Mouse (Mus musculus) cerebellum, adult 2 months (tissue): Measurements from ENCODE around the gene Med16. TPM values are rescaled to one million over a fixed set of nuclear protein-coding genes. Genes with fewer than 3 reads are reported as not detected.
A peak's percentile ranks its signal among the peaks of the same experiment; 100 is the strongest.

ENCODE experiments used
- DNase-seq, 2 experiments: peaks; one replicate each; pipeline ENCODE4 v3.0.0; 2021
- H3K27ac ChIP-seq: fragments of 200-500 bp; 2 replicates; pipeline ENCODE4 v1.5.1; 2012; ENCODE audit warnings: low read length, control low read depth, inconsistent platforms; ENCODE audit not compliant: insufficient read depth
- H3K27me3 ChIP-seq: fragments of 200-500 bp; 2 replicates; pipeline ENCODE4 v1.6.1; 2012; ENCODE audit warnings: inconsistent platforms, mild to moderate bottlenecking, low read length, moderate library complexity; ENCODE audit not compliant: control insufficient read depth, insufficient read depth
- H3K4me1 ChIP-seq: fragments of 200-500 bp; 2 replicates; pipeline ENCODE4 v1.6.1; 2011; ENCODE audit warnings: low read length; ENCODE audit not compliant: control insufficient read depth, insufficient read depth
- H3K4me3 ChIP-seq: fragments of 200-500 bp; replicated peaks from 2 replicates; pipeline ENCODE3; 2011; ENCODE audit warnings: mild to moderate bottlenecking, low read depth, low read length, control low read depth; ENCODE audit not compliant: insufficient read depth
- CTCF ChIP-seq: fragments of 200-500 bp; IDR thresholded peaks from 2 replicates; pipeline ENCODE4 v1.5.1; 2011; ENCODE audit warnings: low read depth, mild to moderate bottlenecking, control low read depth, low read length, moderate library complexity, borderline replicate concordance; ENCODE audit not compliant: insufficient read depth
- POLR2A ChIP-seq: fragments of 200-500 bp; IDR thresholded peaks from 2 replicates; pipeline ENCODE4 v1.6.1; 2011; ENCODE audit warnings: low read length, control low read depth, borderline replicate concordance; ENCODE audit not compliant: insufficient read depth
- WGBS: fragments of 180-500 bp; shearing (Covaris S2); methylation state at CpG from one replicate; pipeline ENCODE4 v1.1.7; 2018; 5-methylcytosine and 5-hydroxymethylcytosine counted together
- polyA plus RNA-seq: library from polyadenylated mRNA; depleted of rRNA; stranded (reverse); fragments of >200 nt; gene quantifications from 2 replicates; pipeline ENCODE4 v1.2.3, GENCODE M21; 2012; rRNA removed

Med16 gene
- 46.5 and 47.4 TPM in 2 replicates for polyA plus RNA-seq

DNA sequence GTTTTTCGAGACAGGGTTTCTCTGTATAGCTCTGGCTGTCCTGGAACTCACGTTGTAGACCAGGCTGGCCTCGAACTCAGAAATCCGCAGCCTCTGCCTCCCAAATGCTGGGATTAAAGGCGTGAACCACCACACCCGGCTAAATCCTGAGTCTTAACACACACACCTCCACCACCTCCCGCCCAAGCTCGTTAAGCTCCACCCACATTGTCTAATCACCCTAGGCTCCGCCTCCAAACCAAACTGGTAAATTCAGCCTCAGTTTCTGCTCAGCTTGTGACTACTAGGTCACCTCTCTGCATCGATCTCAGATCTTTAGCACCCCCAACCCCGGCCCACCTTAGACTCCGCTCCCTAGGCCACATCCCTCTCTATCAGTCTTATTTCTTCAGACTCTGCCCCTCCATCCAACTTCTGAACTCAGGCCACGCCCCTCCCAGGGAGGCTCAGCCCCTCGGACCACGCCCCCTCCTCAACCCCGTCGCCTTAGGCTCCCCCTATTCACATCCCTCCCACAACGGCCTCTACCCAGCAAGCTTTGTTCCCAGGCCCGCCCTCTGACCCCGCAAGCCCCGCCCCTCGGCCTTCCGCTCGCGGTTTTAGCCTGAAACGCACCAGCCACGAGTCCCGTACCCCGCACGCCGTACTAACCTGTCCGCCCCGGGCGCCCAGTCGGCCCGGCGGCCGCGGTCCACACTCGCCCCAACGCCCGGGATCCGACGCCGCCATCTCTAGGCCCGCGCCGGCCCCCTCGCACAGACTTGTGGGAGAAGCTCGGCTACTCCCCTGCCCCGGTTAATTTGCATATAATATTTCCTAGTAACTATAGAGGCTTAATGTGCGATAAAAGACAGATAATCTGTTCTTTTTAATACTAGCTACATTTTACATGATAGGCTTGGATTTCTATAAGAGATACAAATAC is at the start of gene Med16:
Gene Med16 (minus strand): TSS at position 757 of the 925 bp plus-strand sequence.
- peaks cover 8% of the 10 kb centered on the region for H3K4me1 ChIP-seq
- 1% methylated on average over 52 of the region's 52 CpGs for WGBS

DNA sequence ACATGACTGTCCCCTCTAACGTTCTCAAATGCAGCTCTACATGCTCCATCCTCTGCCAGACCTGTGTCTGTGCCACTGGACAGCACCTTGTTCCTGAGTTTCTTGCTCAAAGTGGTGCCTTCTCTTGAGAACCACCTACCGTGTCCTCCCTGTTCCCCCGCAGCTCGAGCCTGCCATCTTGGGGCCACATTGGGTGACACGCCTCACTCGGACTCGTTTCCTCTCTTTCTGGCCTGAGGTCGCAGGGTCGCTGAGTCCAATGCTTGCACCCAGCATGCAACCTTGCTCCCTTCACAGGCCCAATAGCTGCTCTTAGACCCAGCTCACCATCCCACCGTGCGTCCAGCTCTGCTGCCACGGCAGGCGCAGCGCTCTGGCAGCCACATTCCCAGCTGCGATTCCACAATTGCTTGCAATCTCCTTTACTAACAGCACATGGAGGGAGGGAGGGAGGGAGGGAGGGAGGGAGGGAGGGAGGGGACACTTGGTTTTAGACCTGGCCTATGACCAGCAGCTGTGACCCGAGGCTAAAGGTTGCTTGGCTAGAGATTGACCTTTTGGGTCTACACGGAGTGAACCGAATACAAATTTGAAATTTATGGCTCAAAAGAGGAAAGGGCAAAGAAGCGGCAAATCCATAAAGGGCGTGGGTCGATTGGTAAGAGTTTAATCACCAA is 49.6 kb upstream of the Med16 start:
- H3K27ac ChIP-seq = no peak overlapping the region
- H3K27me3 ChIP-seq = no peaks in the 10 kb centered on the region
- peak overlapping the region; percentile 3 for H3K4me3 ChIP-seq
- H3K4me1 ChIP-seq = no peaks in the 10 kb centered on the region; the same call in 1 of the 2 replicates
- TF ChIP-seq POLR2A (no peak), CTCF (peak; percentile 97)
- WGBS = 11% methylated on average over 21 of the region's 21 CpGs
- peak; percentile 77 to 87 for DNase-seq

More for the DNA sequence above, at the start of gene Med16:
- H3K27ac ChIP-seq = peak within 1 kb of the TSS; percentile 93
- no peaks in the 10 kb centered on the region for H3K27me3 ChIP-seq
- peak; percentile 94 to 98 for DNase-seq
- H3K4me3 ChIP-seq = peak within 1 kb of the TSS; percentile 78
- peak; percentile 47; the same call in 1 of the 2 replicates for TF ChIP-seq POLR2A
- TF ChIP-seq CTCF = no peak

GRCm38 (mm10) chr10:79956643-79957154 is 48.0 kb upstream of the Med16 start:
- Histone ChIP-seq H3K27ac (no peak overlapping the region), H3K4me1 (no peaks in the 10 kb centered on the region; the same call in 1 of the 2 replicates), H3K27me3 (no peaks in the 10 kb centered on the region), H3K4me3 (no peak overlapping the region)
- no peak for DNase-seq
- 36% methylated on average over 4 of the region's 4 CpGs for WGBS
- no peak for TF ChIP-seq POLR2A
- no peak for TF ChIP-seq CTCF

GRCm38 (mm10) chr10:79955691-79956090 is 47.0 kb upstream of the Med16 start:
- H3K4me1 ChIP-seq = no peaks in the 10 kb centered on the region; the same call in 1 of the 2 replicates
- H3K27ac ChIP-seq = no peak overlapping the region
- no peak overlapping the region for H3K4me3 ChIP-seq
- 78% methylated on average over 9 of the region's 9 CpGs for WGBS
- no peak for DNase-seq
- H3K27me3 ChIP-seq = no peaks in the 10 kb centered on the region
- TF ChIP-seq CTCF = no peak
- TF ChIP-seq POLR2A = no peak

GRCm38 (mm10) chr10:79953946-79954345 is 45.2 kb upstream of the Med16 start:
- DNase-seq = no peak
- no peaks in the 10 kb centered on the region; the same call in 1 of the 2 replicates for H3K4me1 ChIP-seq
- no peaks in the 10 kb centered on the region for H3K27me3 ChIP-seq
- H3K4me3 ChIP-seq = no peak overlapping the region
- WGBS = 85% methylated on average over 6 of the region's 6 CpGs
- TF ChIP-seq CTCF = peak; percentile 51
- TF ChIP-seq POLR2A = no peak
- no peak overlapping the region for H3K27ac ChIP-seq

DNA sequence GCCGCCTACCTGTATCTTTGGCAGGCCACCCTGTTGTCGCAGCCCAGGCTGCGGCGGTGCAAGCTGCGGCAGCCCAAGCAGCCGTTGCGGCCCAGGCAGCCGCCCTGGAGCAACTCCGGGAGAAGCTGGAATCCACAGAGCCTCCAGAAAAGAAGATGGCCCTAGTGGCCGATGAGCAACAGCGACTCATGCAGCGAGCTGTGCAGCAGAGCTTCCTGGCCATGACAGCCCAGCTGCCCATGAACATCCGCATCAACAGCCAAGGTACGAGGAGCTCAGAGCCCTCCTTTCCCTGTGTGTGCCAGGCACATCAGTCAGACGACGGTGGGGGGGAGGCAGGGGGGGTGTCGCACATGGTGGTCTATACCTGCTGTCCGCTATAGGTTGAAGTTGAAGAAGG is 41.9 kb upstream of the Med16 start:
- 76% methylated on average over 18 of the region's 18 CpGs for WGBS
- no peak for DNase-seq
- Histone ChIP-seq H3K27ac (no peak overlapping the region), H3K4me1 (peaks cover 5% of the 10 kb centered on the region; the same call in 1 of the 2 replicates), H3K4me3 (no peak overlapping the region), H3K27me3 (no peaks in the 10 kb centered on the region)
- no peak for TF ChIP-seq CTCF
- TF ChIP-seq POLR2A = no peak

DNA sequence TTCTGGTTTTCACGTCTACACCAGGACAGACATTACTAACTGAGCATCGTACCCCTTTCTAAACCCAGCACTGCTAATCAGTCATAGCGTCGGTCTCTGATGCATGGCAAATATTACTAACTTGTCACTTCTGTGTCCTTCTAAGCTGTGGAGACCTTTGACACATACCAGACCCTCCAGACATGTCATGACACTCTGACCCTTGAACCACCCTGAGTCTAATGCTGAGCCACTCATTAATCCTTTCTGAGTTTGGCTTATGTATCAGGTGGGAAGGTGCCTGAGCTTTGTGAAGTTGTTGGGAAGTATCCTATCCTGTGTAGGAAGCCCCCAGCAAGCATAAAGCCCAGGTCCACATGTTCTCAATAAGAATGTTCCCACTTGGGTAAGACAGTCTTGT is 41.1 kb upstream of the Med16 start:
- Histone ChIP-seq H3K27ac (no peak overlapping the region), H3K27me3 (no peaks in the 10 kb centered on the region), H3K4me3 (no peak overlapping the region), H3K4me1 (peaks cover 5% of the 10 kb centered on the region)
- no peak for TF ChIP-seq POLR2A
- TF ChIP-seq CTCF = no peak
- 92% methylated on average over 4 of the region's 4 CpGs for WGBS
- no peak for DNase-seq

- H3K27ac ChIP-seq = no peak overlapping the region
- WGBS = 88% methylated on average over 6 of the region's 6 CpGs
These were observed 38.8 kb upstream of the Med16 start for GRCm38 (mm10) chr10:79947502-79947901.

More at GRCm38 (mm10) chr10:79947502-79947901, 38.8 kb upstream of the Med16 start:
- H3K4me1 ChIP-seq = peaks cover 5% of the 10 kb centered on the region
- H3K27me3 ChIP-seq = no peaks in the 10 kb centered on the region
- DNase-seq = no peak
- no peak overlapping the region for H3K4me3 ChIP-seq
- TF ChIP-seq POLR2A (no peak), CTCF (no peak)
